Mouse (Mus musculus) midbrain, embryonic 12.5 days (tissue): Measurements from ENCODE around the gene Scimp. TPM values are rescaled to one million over a fixed set of nuclear protein-coding genes. Genes with fewer than 3 reads are reported as not detected.
"Not testable (repeated sequence)": the region's sequence is repeated elsewhere in the genome, so short reads cannot be mapped to it uniquely, and the experiment has no call there.

Source experiments
- ATAC-seq: fragments of 200-750 bp; cut with Nextera tagmentation; 2 replicates; pipeline ENCODE4 v1.8.0; 2017; ENCODE audit warnings: low read depth, moderate TSS enrichment, moderate library complexity; ENCODE audit not compliant: low FRiP score
- H3K27ac ChIP-seq: fragments of 300-500 bp; sonication (generic); replicated peaks from 2 replicates; pipeline ENCODE4 v1.5.1; 2016; ENCODE audit warnings: mild to moderate bottlenecking
- H3K27me3 ChIP-seq: fragments of 300-500 bp; sonication (generic); 2 replicates; pipeline ENCODE4 v1.6.1; 2016; ENCODE audit warnings: mild to moderate bottlenecking
- H3K36me3 ChIP-seq: fragments of 300-500 bp; sonication (generic); 2 replicates; pipeline ENCODE4 v1.6.1; 2016
- H3K4me1 ChIP-seq: fragments of 300-500 bp; sonication (generic); 2 replicates; pipeline ENCODE4 v1.6.1; 2016
- H3K4me2 ChIP-seq: fragments of 300-500 bp; sonication (generic); replicated peaks from 2 replicates; pipeline ENCODE4 v1.6.1; 2016; ENCODE audit warnings: mild to moderate bottlenecking, moderate library complexity
- H3K4me3 ChIP-seq: fragments of 300-500 bp; sonication (generic); 2 replicates; pipeline ENCODE4 v1.5.1; 2016; ENCODE audit warnings: mild to moderate bottlenecking
- H3K9ac ChIP-seq: fragments of 300-500 bp; sonication (generic); replicated peaks from 2 replicates; pipeline ENCODE4 v1.6.1; 2016; ENCODE audit warnings: mild to moderate bottlenecking, moderate library complexity
- H3K9me3 ChIP-seq: fragments of 300-500 bp; sonication (generic); 2 replicates; pipeline ENCODE4 v1.6.1; 2016; ENCODE audit warnings: mild to moderate bottlenecking
- WGBS: fragments of 180-500 bp; shearing (Covaris S2); methylation state at CpG from one replicate; pipeline ENCODE4 v1.1.7; 2016; 5-methylcytosine and 5-hydroxymethylcytosine counted together
- polyA plus RNA-seq: library from polyadenylated mRNA; unstranded; fragments of >200 nt; fragmentation: Nextera tagmentation; extraction: Ambion mirVana; gene quantifications from 2 replicates; pipeline ENCODE4 v1.2.1, GENCODE M21; 2016

Scimp gene
- polyA plus RNA-seq, 1 experiment from 2014 or later: not detected

DNA sequence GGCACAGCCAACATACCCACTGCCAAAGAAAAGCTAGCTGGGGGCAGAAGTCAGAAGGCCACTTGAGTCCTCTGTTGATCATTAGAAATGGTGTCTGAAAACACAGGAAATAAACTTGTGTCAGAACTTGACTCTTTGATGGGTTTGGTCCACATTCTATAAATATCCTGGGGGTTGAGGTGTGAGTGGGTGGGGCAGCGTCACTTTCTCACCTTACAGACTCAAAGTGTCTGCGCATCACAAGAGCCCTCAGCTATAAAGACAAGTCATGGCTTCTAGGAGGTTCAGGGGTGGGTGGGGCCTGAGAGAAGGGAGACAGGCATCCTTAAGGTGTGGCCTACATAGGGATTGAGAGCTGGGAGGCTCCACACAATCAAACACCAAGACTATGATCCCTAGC, 22.0 kb downstream of the Scimp start:
- Histone ChIP-seq H3K9ac (no peak overlapping the region), H3K4me3 (no peak overlapping the region), H3K4me1 (no peaks in the 10 kb centered on the region), H3K36me3 (no peaks in the 10 kb centered on the region), H3K27ac (no peak overlapping the region), H3K9me3 (no peaks in the 10 kb centered on the region), H3K27me3 (no peaks in the 10 kb centered on the region), H3K4me2 (no peak overlapping the region)
- 89% methylated on average over 2 of the region's 2 CpGs for WGBS
- ATAC-seq: no peak

DNA sequence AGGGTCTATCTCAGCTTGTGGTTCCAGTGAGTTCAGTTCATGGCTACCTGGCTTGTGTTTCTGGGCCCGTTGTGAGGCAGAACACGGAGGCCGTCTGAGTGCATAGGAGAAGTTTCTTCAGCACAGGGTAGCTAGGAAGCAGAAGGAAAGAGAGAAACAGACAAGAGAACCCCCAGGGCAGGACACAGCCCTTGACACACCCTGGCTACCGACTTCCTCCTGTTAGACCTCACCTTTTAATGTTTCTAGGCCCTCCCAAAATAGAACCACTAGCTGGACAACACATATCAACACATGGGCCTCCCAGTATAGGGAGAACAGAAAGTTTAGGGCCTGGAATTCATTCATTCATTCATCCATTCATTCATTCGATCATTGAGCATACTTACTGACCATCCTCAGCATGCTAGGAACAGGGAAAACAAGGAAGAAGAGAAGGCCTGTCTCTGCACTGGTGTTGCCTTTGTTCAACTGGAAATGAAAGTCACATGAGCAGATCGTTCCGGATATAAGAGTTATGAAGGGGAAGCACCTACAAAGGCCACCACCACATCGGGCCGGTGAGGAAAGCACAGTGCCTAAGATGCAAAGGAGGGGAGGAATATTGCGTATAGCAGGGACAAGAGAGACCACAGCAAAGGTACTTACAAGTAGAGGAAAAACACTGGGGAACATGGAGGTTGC, 23.3 kb downstream of the Scimp start:
- no peaks in the 10 kb centered on the region for H3K36me3 ChIP-seq
- H3K27ac ChIP-seq: no peak overlapping the region
- no peak overlapping the region for H3K4me3 ChIP-seq
- H3K27me3 ChIP-seq: no peaks in the 10 kb centered on the region
- H3K9ac ChIP-seq: no peak overlapping the region
- WGBS: 89% methylated on average over 10 of the region's 10 CpGs
- H3K4me1 ChIP-seq: no peaks in the 10 kb centered on the region
- no peak for ATAC-seq
- no peaks in the 10 kb centered on the region for H3K9me3 ChIP-seq
- H3K4me2 ChIP-seq: no peak overlapping the region

DNA sequence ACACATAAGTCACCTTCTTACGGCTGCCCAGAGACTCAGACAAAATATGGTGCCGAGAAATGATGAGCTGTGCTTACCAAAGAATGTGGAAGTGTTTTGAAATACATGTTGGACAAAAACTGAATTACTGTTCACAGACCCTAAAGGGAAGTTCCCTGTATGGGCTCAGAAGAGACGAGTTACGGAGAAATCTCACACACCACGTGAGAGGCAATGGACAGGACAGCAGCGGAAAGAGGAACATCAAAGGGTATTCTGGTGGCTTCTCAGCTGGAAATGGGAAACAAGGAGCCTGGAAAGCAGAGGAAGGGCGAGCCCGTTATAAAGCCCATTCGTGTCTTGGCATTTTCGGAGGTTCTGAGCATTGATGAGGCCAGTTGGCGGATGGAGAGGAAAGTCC, 25.3 kb downstream of the Scimp start:
- H3K4me3 ChIP-seq: no peak overlapping the region
- 73% methylated on average over 11 of the region's 11 CpGs for WGBS
- no peak overlapping the region for H3K27ac ChIP-seq
- H3K9ac ChIP-seq: no peak overlapping the region
- no peaks in the 10 kb centered on the region for H3K4me1 ChIP-seq
- no peaks in the 10 kb centered on the region for H3K36me3 ChIP-seq
- no peak overlapping the region for H3K4me2 ChIP-seq
- no peak for ATAC-seq
- H3K9me3 ChIP-seq: no peaks in the 10 kb centered on the region
- H3K27me3 ChIP-seq: no peaks in the 10 kb centered on the region

DNA sequence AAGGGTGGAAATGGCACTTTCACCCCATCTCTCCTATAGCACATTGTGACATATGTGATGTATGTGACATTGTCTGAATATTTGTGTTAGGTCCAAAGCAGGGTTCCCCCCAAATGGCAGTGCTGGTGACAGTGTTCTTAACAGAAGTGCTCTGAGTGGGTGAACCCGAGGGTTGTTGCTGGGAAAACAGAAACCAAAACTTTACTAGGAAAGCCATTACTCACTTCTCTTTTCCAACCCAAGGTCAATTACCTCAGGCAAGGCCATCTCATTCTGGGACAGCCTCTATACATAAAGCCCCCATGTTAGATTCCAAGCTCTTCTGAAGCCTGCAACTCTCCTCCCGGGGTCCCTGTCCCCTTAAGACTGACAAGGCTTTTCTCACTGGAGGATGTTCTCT, 26.5 kb downstream of the Scimp start:
- H3K4me2 ChIP-seq: no peak overlapping the region
- H3K9me3 ChIP-seq: no peaks in the 10 kb centered on the region
- 74% methylated on average over 2 of the region's 2 CpGs for WGBS
- no peaks in the 10 kb centered on the region for H3K36me3 ChIP-seq
- H3K4me1 ChIP-seq: no peaks in the 10 kb centered on the region
- no peak overlapping the region for H3K27ac ChIP-seq
- H3K9ac ChIP-seq: no peak overlapping the region
- no peak for ATAC-seq
- no peaks in the 10 kb centered on the region for H3K27me3 ChIP-seq
- no peak overlapping the region for H3K4me3 ChIP-seq

DNA sequence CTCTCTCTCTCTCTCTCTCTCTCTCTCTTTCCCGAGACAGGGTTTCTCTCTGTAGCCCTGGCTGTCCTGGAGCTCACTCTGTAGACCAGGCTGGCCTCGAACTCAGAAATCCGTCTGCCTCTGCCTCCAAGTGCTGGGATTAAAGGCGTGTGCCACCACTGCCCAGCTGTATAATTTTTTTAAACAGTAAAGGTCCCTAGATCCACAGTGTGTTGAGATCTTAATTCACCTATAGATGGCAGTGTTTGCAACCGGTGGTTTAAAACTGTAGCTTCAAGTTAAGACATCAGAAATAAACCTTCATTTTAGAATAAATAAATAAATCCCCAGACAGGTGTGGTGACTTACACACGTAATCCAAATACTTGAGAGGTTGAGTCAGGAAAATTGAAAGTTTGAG, 34.3 kb downstream of the Scimp start:
- not testable (repeated sequence) for H3K4me1 ChIP-seq, ATAC-seq, H3K9ac ChIP-seq, H3K4me2 ChIP-seq, H3K27ac ChIP-seq, H3K27me3 ChIP-seq, H3K9me3 ChIP-seq, H3K4me3 ChIP-seq
- 0 out of 2 replicates have a peak, but pooled peaks cover 11% of the 10 kb centered on the region for H3K36me3 ChIP-seq
- WGBS: 23% methylated on average over 6 of the region's 6 CpGs

DNA sequence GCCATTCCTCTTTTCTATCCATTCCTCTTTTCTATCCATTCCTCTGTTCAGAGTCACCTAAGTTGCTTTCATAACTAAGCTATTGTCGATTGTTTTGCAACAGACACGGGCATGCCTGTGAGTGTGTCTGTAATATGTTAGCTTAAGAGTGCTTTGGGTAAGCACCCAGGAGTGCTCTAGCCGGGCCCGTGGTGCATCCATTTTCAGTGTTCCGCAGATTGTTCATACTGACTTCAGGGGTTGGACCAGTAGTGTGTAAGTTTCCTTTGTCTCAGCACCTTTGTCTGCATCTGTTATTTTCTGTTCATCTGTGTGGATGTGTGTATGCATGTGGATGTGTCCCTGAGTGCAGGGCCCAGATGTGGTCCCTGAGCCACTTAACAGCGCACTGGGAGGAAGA, 34.8 kb downstream of the Scimp start:
- Histone ChIP-seq H3K9ac (no peak overlapping the region), H3K27me3 (no peaks in the 10 kb centered on the region; the same call in 1 of the 2 replicates), H3K4me1 (peaks cover 3% of the 10 kb centered on the region; the same call in 1 of the 2 replicates), H3K27ac (no peak overlapping the region), H3K4me3 (no peak overlapping the region), H3K9me3 (no peaks in the 10 kb centered on the region), H3K36me3 (peaks cover 11% of the 10 kb centered on the region; the same call in 1 of the 2 replicates), H3K4me2 (no peak overlapping the region)
- no peak for ATAC-seq
- WGBS: 66% methylated on average over 6 of the region's 6 CpGs

DNA sequence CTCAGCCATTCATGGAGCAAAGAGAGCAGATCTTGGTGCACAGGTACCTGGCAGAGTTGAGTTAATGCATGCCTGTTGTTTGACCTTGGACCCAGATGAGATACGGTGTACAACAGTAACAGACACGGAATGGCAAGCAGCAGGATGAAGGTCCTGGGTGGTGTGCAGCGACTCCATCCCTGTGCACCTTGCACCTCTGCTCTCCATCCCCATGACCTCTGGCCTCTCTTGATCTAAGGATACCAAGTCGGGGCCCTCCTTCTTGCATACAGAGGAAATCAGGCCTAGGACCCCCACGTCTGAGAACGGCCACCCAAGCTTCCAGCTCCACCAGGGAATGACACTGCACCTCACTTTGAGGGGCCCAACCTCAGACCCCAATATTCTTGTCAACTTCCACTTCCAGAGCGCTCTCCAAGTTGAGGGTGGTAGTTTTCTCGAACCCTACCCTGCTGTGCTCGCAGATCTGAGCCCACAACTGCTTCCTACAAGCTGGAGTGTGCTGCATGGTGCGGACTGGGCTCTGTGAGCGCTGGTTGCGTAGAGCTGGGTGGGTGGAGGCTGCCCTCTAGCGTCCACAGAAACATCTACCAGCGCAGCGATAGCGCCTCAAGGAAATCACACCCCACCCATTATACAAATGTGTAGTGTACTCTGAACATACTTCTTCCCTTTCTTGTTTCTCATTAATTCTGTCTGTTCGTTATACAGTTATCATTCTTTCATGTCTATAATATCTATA, 35.4 kb downstream of the Scimp start:
- H3K4me3 ChIP-seq: no peak overlapping the region
- peaks cover 17% of the 10 kb centered on the region for H3K36me3 ChIP-seq
- H3K9ac ChIP-seq: no peak overlapping the region
- H3K4me1 ChIP-seq: peaks cover 3% of the 10 kb centered on the region; the same call in 1 of the 2 replicates
- no peak for ATAC-seq
- H3K4me2 ChIP-seq: no peak overlapping the region
- no peaks in the 10 kb centered on the region for H3K9me3 ChIP-seq
- H3K27me3 ChIP-seq: no peaks in the 10 kb centered on the region; the same call in 1 of the 2 replicates
- no peak overlapping the region for H3K27ac ChIP-seq
- WGBS: 28% methylated on average over 17 of the region's 17 CpGs

DNA sequence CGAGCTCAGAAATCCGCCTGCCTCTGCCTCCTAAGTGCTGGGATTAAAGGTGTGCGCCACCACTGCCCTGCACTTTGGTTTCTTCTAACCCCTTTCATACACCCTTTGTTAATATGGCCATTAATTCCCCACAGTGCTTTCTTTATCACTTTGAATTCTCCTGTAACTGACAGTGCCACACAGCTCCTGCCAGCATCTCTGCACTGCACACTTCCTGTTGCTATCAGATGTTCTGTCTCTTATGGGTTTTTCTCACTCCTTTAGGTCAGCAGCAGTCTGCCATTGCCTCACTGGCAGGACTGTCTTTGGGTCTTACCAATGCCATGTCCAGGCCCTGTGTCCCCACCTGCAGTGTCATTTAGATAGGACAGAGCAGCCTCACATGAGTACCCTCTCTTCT, 41.6 kb downstream of the Scimp start:
- peaks cover 37% of the 10 kb centered on the region for H3K36me3 ChIP-seq
- H3K27ac ChIP-seq: no peak overlapping the region
- H3K9me3 ChIP-seq: no peaks in the 10 kb centered on the region
- ATAC-seq: no peak
- H3K4me1 ChIP-seq: peaks cover 3% of the 10 kb centered on the region
- H3K4me3 ChIP-seq: no peak overlapping the region
- 95% methylated on average over 3 of the region's 3 CpGs for WGBS
- H3K9ac ChIP-seq: no peak overlapping the region
- no peaks in the 10 kb centered on the region for H3K27me3 ChIP-seq
- no peak overlapping the region for H3K4me2 ChIP-seq

DNA sequence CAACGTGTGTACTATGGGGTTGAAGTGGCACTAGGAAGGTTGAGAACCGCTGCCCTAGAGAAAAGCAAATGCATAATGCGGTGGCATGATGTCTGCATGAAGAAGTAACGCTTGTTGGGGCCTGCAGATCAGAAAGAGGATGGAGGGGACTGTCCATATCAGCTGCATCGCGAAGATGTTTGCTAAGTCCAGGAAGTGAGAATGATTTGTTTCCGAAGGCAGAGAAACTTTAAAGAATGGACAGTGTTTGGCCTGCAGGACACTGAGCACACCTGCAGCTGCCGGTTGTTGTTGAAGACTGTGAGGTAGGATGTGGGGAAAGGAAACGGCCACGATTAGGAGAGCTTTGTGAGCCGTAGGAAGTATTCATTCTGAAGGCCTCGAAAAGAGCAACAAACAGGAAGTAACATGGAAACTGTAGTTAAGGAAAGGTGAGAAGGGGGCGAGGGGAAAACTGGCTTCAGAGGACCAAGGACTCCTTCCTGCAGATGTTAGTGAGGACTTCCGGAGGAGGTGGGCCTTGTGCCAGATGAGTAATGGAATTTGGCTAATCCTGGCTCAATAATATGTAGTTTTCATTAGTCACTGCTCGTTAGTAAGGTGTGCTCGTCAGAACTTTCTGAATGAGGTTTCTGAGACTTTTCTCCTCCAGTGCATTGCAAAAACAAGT, 46.5 kb downstream of the Scimp start:
- H3K4me2 ChIP-seq: no peak overlapping the region

DNA sequence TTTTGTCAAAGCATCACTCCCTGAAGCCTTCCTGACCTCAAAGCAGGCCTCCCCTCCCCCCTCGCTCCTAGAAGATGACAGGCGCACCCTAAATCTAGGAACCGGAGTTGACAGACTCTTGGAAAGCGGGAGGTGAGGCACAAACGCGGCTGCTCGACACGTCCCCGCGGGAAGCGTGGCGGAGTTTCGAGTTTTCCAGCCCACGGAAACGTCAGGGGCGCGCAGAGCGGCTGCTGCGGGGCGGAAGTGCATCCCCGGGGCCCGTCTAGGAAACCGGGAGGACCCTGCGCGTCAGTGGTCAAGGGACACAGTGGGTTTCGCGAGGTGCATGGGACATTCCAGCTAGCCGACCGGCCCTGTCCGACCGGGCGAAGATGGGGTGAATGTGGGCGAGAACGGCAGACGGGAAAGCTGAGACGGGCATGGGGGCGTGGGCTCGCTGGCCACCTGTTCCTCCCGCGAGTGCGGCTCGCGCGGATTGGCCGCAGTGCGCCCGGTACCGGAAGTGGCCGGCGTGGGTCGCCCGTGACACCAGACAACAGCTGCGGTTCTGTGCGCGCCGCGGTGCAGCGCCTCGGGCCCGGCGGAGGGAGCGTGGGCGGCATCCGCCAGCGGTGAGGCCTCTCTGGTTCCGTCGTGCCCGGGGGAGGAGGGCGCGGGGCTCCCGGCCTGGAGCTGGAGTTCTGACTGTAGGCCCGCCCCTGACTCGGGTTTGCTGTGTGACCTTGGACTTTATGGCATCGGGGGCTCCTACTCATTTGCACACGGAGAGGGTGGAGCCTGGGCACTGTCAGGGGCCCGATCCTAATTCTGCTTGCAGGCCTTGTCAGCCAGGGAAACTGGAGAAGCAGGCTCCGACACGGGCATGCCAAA, 48.2 kb downstream of the Scimp start, which contains the start of gene Zfp3:
Gene Zfp3, plus strand, starts transcription at position 274 of the 873 bp plus-strand sequence.
- peaks cover 9% of the 10 kb centered on the region for H3K36me3 ChIP-seq
- peak; percentile 74 for ATAC-seq
- H3K9me3 ChIP-seq: no peaks in the 10 kb centered on the region
- 1% methylated on average over 77 of the region's 78 CpGs for WGBS
- H3K27me3 ChIP-seq: no peaks in the 10 kb centered on the region
- peak within 1 kb of the TSS; percentile 70 for H3K4me2 ChIP-seq
- peak within 1 kb of the TSS; percentile 86 for H3K4me3 ChIP-seq
- H3K4me1 ChIP-seq: peaks cover 10% of the 10 kb centered on the region
- H3K27ac ChIP-seq: peak within 1 kb of the TSS; percentile 70
- peak within 1 kb of the TSS; percentile 79 for H3K9ac ChIP-seq

More for the DNA sequence above, 46.5 kb downstream of the Scimp start:
- no peaks in the 10 kb centered on the region for H3K9me3 ChIP-seq
- peaks cover 9% of the 10 kb centered on the region for H3K36me3 ChIP-seq
- no peak overlapping the region for H3K9ac ChIP-seq
- H3K4me1 ChIP-seq: peaks cover 10% of the 10 kb centered on the region
- H3K4me3 ChIP-seq: no peak overlapping the region
- 87% methylated on average over 16 of the region's 16 CpGs for WGBS
- no peak overlapping the region for H3K27ac ChIP-seq
- no peaks in the 10 kb centered on the region for H3K27me3 ChIP-seq
- no peak for ATAC-seq

DNA sequence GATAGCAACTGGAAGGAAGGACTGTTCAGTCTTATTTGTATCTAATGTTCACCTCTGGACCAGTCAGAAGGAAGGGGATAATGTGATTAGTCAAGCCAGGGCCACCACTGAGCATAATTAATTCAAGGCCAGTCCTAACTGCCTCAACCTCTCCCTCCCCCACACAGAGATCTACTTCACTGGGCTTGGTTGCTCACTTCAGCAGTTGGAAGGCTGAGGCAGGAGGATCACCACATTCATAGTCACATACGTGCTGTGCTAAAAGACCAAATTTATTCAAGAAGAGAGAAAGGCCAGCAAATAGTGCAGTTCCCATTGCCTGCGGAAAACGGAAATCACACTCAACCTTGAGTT, 48.8 kb downstream of the Scimp start:
- H3K36me3 ChIP-seq: peaks cover 9% of the 10 kb centered on the region
- H3K9ac ChIP-seq: peak overlapping the region; percentile 79
- ATAC-seq: no peak
- 37% methylated on average over 3 of the region's 3 CpGs for WGBS
- peak overlapping the region; percentile 86 for H3K4me3 ChIP-seq
- peak overlapping the region; percentile 70 for H3K4me2 ChIP-seq
- H3K4me1 ChIP-seq: peaks cover 10% of the 10 kb centered on the region
- peak overlapping the region; percentile 70 for H3K27ac ChIP-seq
- no peaks in the 10 kb centered on the region for H3K9me3 ChIP-seq
- H3K27me3 ChIP-seq: no peaks in the 10 kb centered on the region
